Mouse (Mus musculus) neutrophil, adult 5-6 weeks (primary cell): ENCODE data around the gene Tmprss11e. TPM values are rescaled to one million over a fixed set of nuclear protein-coding genes. Genes with fewer than 3 reads are reported as not detected.

Source experiments
- ATAC-seq: fragments of 151-379, 151-347 bp; 2 replicates; pipeline ENCODE4 v1.8.0; 2017; ENCODE audit warnings: mild to moderate bottlenecking, moderate TSS enrichment; ENCODE audit not compliant: insufficient number of reproducible peaks, poor library complexity, low FRiP score, severe bottlenecking; ENCODE audit errors: extremely low read depth
- total RNA-seq: library from RNA; stranded (forward); fragments of 200-1000 nt; gene quantifications from 2 replicates; pipeline ENCODE4 v1.2.3, GENCODE M21; 2017

Tmprss11e gene
- total RNA-seq, result 0.37 TPM in 1 of 2 replicates, not detected in the other

- no peak for ATAC-seq
These were observed at the start of gene Tmprss11e for GRCm38 (mm10) chr5:86745715-86746114. TSS of gene Tmprss11e (minus strand) at chr5:86745815.

GRCm38 (mm10) chr5:86792807-86793206 is 47.2 kb upstream of the Tmprss11e start:
- ATAC-seq, result no peak

DNA sequence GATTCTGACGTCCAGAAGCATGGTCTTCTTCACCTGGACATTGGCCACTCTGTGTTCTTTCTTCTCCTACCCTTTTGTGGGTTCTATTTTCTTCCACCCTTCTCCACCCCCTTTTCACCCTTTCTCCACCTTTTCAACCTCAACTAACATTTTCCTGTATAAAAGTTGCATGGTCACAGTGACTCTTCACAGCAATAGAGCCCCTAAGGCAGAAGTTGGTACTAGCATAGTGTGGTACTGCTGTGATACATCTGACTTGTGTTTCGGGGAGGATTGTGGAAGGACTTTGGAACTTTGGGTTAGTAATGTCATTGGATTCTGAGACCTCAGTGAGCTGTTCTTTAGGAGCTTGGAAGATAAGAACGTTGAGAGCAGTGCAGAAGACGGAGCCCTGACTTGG is 46.6 kb upstream of the Tmprss11e start:
- no peak for ATAC-seq

DNA sequence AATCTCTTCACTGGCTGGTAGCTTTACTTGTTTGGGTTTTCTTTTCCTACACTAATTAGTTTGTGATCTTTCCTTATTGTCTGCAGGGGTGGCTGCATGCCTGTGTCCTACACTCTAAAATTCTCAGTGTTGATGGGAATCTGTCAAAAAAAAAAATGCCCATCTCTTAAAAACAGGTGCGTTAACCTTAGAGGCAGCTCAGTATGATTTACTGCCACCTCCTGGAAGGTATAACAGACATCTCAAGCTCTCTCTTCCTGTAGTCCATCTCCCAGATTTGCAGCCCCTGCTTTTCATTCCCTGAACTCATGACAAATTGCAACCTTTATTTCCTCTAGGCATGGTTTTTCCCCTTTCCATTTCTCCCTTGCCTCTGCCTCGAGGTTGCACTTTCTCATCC is 44.3 kb upstream of the Tmprss11e start:
- no peak for ATAC-seq

DNA sequence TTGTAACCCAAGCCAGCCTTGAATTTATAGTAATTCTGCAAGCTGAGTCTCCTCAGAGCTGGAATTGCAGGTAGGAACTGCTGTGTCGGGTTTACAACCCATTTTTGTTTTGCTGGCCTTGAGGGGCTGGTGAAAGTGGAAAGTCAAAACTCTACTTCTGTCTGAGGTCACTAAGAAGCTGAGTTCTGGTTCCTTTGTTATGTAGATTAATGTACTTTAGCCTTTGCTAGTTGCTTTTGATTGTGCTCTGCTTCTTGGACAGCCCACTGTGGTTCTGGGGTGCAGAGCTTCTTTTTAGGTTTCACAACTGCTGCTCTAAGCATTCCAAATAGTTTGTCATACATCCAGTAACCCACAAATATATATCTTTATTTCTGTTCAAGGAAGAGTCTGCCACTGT is 41.2 kb upstream of the Tmprss11e start:
- ATAC-seq, result no peak

- ATAC-seq, result no peak
These were observed 38.6 kb upstream of the Tmprss11e start for GRCm38 (mm10) chr5:86784205-86784604.

- ATAC-seq, result no peak
These were observed 37.4 kb upstream of the Tmprss11e start for GRCm38 (mm10) chr5:86783059-86783458.

DNA sequence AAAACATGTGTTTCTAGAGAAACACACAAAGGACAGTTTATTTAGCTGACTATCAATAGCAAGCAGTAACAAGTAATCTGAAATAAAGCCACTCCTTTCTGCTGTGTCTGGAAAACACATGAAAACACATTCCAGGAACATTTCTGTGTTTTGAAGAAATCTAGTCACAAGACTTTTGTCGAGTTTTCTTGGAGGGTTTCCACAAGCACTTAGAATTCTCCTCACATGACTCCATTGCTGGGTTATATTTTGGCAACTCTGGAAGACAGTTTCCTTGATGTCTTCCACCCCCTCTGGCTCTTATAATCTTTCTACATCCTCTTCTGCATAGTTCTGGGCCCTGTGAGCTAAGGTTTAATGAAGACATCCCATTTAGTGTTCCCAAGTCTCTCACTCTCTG is 32.9 kb upstream of the Tmprss11e start:
- ATAC-seq, result no peak

- ATAC-seq, result no peak
These were observed 31.3 kb upstream of the Tmprss11e start for GRCm38 (mm10) chr5:86776941-86777340.

- no peak for ATAC-seq
These were observed 25.4 kb upstream of the Tmprss11e start for GRCm38 (mm10) chr5:86771010-86771409.

- no peak for ATAC-seq
These were observed 23.5 kb upstream of the Tmprss11e start for GRCm38 (mm10) chr5:86769015-86769658.

- ATAC-seq, result no peak
These were observed 2.8 kb downstream of the Tmprss11e start for GRCm38 (mm10) chr5:86742796-86743195.

DNA sequence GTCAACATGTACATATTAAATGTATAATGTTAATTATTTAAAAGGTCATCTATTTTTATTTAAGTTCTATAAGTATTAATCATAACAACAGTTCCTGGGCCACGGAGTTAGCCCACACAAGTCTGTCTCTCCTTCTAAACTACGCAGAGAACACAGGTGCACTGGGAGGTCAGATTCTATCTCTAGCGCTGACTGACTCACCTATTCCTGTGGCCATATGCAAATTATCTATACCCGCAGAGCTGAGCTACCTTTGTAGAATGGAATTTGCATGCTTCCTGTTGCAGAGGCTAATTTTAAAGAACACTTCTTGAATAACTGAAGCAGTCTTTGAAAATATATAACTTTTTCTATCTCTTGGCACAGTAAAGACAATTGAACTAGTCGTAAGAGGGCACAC is 4.5 kb downstream of the Tmprss11e start:
- no peak for ATAC-seq

DNA sequence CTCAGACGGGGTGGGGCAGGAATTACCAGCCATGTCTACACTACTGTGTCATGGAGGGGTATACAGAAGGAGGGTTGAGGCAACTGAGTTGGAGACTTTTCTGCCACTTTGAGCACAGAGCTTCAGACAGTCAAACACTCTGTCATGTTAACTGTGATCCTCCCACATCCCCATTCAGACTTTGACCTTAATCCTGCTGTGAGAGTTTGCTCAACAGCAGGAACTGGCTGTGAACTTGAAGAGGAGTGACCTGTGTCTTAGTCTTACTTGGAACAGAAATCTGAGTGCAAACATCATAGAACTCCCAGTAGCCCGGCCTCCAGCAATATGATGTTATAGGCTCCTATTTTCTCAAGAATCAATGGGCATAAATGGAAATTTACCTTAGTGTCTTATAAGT is 9.8 kb downstream of the Tmprss11e start:
- no peak for ATAC-seq

DNA sequence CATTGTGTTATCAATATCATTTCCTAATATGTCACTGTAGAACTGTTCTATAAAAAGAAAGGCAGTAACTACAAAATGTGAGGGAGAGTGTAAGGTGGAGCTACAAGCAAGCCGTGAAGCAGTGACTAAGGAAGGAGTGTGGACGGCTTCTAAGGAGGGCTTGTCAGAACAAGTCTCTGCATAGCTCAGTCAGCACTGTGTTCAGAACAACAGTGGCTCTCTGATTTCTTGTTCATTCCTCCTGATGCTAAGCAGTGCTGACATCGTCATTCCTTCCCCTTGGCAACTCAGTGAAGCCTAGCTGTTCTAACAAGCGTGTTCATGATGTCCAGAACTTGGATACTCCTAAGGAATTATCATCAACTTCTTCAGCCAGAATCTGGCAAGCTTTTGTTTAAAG is 15.0 kb downstream of the Tmprss11e start:
- ATAC-seq, result no peak

DNA sequence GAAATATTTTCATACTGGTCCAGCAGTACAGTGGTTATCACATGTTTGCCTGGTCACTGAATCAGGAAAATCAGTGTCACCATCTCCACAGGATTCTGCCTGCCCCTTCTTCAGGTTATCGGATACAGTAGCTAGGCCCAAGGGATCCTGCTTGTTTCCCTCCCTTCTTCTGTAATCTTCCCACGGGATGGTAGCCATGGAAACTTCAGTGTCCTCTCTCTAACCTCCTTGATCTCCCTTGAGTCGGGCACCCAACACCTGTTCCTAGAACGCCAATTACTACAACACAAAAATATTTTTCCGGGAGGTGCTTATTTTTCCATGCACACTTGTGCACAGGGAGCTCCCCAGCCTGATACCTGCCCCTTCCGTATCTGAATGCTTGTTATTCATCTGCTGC is 17.0 kb downstream of the Tmprss11e start:
- no peak for ATAC-seq

DNA sequence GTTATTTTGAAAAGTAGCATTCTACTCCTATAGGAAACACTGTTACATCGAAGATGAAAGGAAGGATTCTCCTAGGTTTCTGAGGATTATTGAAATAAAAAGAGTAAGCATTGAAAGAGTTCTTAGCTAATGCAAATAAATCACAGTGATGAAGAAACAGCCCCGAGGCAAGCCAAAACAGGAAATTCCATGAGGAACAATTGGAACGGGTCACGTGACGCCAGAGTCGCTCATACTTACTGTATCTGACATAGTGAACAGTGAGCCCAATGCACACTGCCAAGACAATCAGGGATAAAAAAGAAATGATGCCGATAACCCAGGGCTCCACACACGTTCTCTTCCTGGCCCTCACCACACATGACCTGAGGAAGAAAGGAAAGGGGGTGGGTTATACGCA is 18.6 kb downstream of the Tmprss11e start:
- no peak for ATAC-seq

- ATAC-seq, result no peak
These were observed 20.6 kb downstream of the Tmprss11e start for GRCm38 (mm10) chr5:86725021-86725420.

DNA sequence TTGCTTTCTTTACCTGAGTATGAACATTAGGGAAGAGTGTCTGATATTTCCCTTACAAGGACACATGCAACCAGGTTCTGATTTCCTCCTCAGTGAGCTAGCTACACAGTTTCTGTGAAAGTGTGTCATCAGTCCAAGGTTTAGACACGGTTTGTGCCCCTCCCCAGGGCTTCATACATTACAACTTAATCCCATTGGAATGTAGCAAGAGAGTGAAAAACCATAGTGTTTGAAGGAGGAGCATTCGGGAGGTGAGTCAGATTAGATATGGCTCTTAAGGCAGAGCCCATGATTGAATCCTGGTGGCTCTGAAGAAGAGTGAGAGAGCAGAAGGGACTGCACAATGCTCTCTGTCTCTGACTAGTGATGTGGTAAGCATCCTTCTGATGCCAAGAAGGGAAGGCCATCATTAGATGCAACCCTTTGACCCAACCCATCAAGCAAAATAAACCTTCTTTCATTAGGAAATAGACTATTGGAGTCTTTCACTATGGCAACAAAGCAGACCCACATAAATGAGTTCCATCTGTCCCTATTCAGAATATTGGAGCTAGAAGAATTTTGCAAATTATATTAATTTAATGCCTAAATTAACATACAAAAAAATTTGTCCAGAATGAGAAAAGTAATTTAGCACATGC is 22.7 kb downstream of the Tmprss11e start:
- ATAC-seq, result no peak

DNA sequence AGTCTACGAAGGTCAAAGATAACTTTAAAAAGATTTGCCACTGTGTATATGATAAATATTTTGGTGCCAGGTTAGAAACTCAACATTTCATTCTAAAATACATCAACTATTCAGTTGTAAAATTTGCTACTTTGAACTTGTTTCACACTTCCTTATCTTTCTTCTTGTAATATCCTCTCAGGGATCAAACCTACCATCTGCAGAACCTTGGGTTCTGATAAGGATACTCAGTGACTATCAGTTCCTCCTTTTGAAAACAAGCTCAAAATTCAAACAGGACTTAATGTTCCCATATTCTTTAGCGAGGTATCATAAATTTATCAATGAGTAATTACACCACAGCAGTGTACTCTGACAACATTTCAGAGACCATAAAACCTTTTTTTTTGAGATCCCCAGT is 30.6 kb downstream of the Tmprss11e start:
- no peak for ATAC-seq

- ATAC-seq, result no peak
These were observed 40.7 kb downstream of the Tmprss11e start for GRCm38 (mm10) chr5:86704923-86705322.
